Mouse (Mus musculus): ENCODE data around the gene Crot.
"Not testable (repeated sequence)": the region's sequence is repeated elsewhere in the genome, so short reads cannot be mapped to it uniquely, and the experiment has no call there.

Crot gene

GRCm38 (mm10) chr5:9006585-9006984, 9.5 kb upstream of the Crot start:
- CTCF ChIA-PET, result not testable (repeated sequence)
- POLR2A ChIA-PET, result interaction anchor here in 2 of 4 experiments (0.6 to 0.9 kb wide), 3 partner anchors 10 to 50 kb away, joined by 3 read pairs; partner anchors contain the start of gene Crot (in 1 of the 2)

GRCm38 (mm10) chr5:9000006-9000405, 2.9 kb upstream of the Crot start:
- CTCF ChIA-PET, result not testable (repeated sequence)
- POLR2A ChIA-PET, result interaction anchor here in 3 of 4 experiments (0.6 to 1.4 kb wide), 6 partner anchors 8 to 354 kb away, joined by 3 to 4 read pairs (median 4); no protein-coding TSS in a partner anchor

- ChIA-PET POLR2A (interaction anchor here in 2 of 4 experiments (1.0 to 1.4 kb wide), 3 partner anchors 10 to 101 kb away, joined by 3 to 4 read pairs (median 4); partner anchors contain the start of gene Tmem243 (in 1 of the 2)), CTCF (no interaction called here)
Measured at GRCm38 (mm10) chr5:8999108-8999507, 2.0 kb upstream of the Crot start.

- CTCF ChIA-PET, result no interaction called here
- POLR2A ChIA-PET, result interaction anchor here (0.6 to 3.4 kb wide), 26 partner anchors 9 to 596 kb away, joined by 3 to 18 read pairs (median 4); partner anchors contain the start of genes Tmem243 (in 2 of the 4) and 9330182L06Rik (in 1 of the 4)
Measured at GRCm38 (mm10) chr5:8997513-8997895, 380 bp upstream of the Crot start.

GRCm38 (mm10) chr5:8995966-8996685, 998 bp downstream of the Crot start:
- ChIA-PET POLR2A (interaction anchor here (0.6 to 3.4 kb wide), 28 partner anchors 8 to 629 kb away, joined by 3 to 18 read pairs (median 4); partner anchors contain the start of genes Tmem243 (in 2 of the 4) and 9330182L06Rik (in 1 of the 4)), CTCF (interaction anchor here in 2 of 4 experiments (0.7 to 0.8 kb wide), 3 partner anchors 14 to 852 kb away, joined by 4 to 9 read pairs (median 5); no protein-coding TSS in a partner anchor)

GRCm38 (mm10) chr5:8991626-8992025, 5.5 kb downstream of the Crot start:
- ChIA-PET POLR2A (interaction anchor here (0.6 to 1.4 kb wide), 13 partner anchors 9 to 324 kb away, joined by 3 to 7 read pairs (median 4); partner anchors contain the start of genes Tmem243 (in 3 of the 4) and Dmtf1 (in 1 of the 4)), CTCF (interaction anchor here in 2 of 4 experiments (0.6 to 0.7 kb wide), 5 partner anchors 9 to 1654 kb away, joined by 3 to 6 read pairs (median 5); no protein-coding TSS in a partner anchor)

GRCm38 (mm10) chr5:8990526-8990925, 6.6 kb downstream of the Crot start:
- POLR2A ChIA-PET, result interaction anchor here in 2 of 4 experiments (0.7 to 1.4 kb wide), 4 partner anchors 8 to 110 kb away, joined by 3 to 4 read pairs (median 4); partner anchors contain the start of gene Tmem243 (in 1 of the 2)
- CTCF ChIA-PET, result interaction anchor here in 2 of 4 experiments (0.6 to 0.7 kb wide), 2 partner anchors 40 to 237 kb away, joined by 3 read pairs; no protein-coding TSS in a partner anchor

- POLR2A ChIA-PET, result interaction anchor here in 2 of 4 experiments (0.6 to 1.3 kb wide), 4 partner anchors 9 to 556 kb away, joined by 3 to 4 read pairs (median 3); no protein-coding TSS in a partner anchor
- CTCF ChIA-PET, result no interaction called here
Measured at GRCm38 (mm10) chr5:8987925-8988324, 9.2 kb downstream of the Crot start.

- ChIA-PET POLR2A (interaction anchor here in 1 of 4 experiments (0.5 to 1.5 kb wide), 3 partner anchors 11 to 271 kb away, joined by 3 to 13 read pairs (median 4); partner anchors contain the start of gene Crot), CTCF (no interaction called here)
Measured at GRCm38 (mm10) chr5:8985470-8985869, 11.7 kb downstream of the Crot start.

GRCm38 (mm10) chr5:8974721-8975120, 22.4 kb downstream of the Crot start:
- ChIA-PET CTCF (no interaction called here), POLR2A (no interaction called here)

- POLR2A ChIA-PET, result no interaction called here
Measured at GRCm38 (mm10) chr5:8972355-8972754, 24.8 kb downstream of the Crot start.

GRCm38 (mm10) chr5:8970694-8971093, 26.4 kb downstream of the Crot start:
- ChIA-PET CTCF (no interaction called here), POLR2A (no interaction called here)

More at GRCm38 (mm10) chr5:8972355-8972754, 24.8 kb downstream of the Crot start:
- CTCF ChIA-PET, result interaction anchor here in 2 of 4 experiments (0.6 kb wide), 3 partner anchors 10 to 920 kb away, joined by 3 read pairs; no protein-coding TSS in a partner anchor

- CTCF ChIA-PET, result no interaction called here
- POLR2A ChIA-PET, result interaction anchor here in 2 of 4 experiments (0.8 to 1.5 kb wide), 3 partner anchors 14 to 148 kb away, joined by 3 to 4 read pairs (median 3); no protein-coding TSS in a partner anchor
Measured at GRCm38 (mm10) chr5:8964487-8964886, 32.6 kb downstream of the Crot start.

- ChIA-PET CTCF (no interaction called here), POLR2A (interaction anchor here in 2 of 4 experiments (0.9 to 1.6 kb wide), 4 partner anchors 11 to 36 kb away, joined by 3 to 7 read pairs (median 4); partner anchors contain the start of gene Crot (in 1 of the 2))
Measured at GRCm38 (mm10) chr5:8960534-8960933, 36.6 kb downstream of the Crot start.

- ChIA-PET POLR2A (interaction anchor here in 1 of 4 experiments (0.6 to 0.7 kb wide), 2 partner anchors 10 to 359 kb away, joined by 3 to 5 read pairs; no protein-coding TSS in a partner anchor), CTCF (no interaction called here)
Measured at GRCm38 (mm10) chr5:8955544-8955943, 41.6 kb downstream of the Crot start.

GRCm38 (mm10) chr5:8953660-8954059, 43.5 kb downstream of the Crot start:
- ChIA-PET CTCF (no interaction called here), POLR2A (interaction anchor here in 1 of 4 experiments (1.2 kb wide), 1 partner anchor 81 kb away, joined by 3 read pairs; no protein-coding TSS in a partner anchor)

GRCm38 (mm10) chr5:8947423-8948110, 49.6 kb downstream of the Crot start:
- ChIA-PET CTCF (interaction anchor here in 1 of 4 experiments (0.6 kb wide), 1 partner anchor 34 kb away, joined by 3 read pairs; no protein-coding TSS in a partner anchor), POLR2A (no interaction called here)

- ChIA-PET CTCF (interaction anchor here in 1 of 4 experiments (0.6 kb wide), 1 partner anchor 321 kb away, joined by 3 read pairs; no protein-coding TSS in a partner anchor), POLR2A (interaction anchor here in 1 of 4 experiments (0.9 kb wide), 1 partner anchor 191 kb away, joined by 3 read pairs; no protein-coding TSS in a partner anchor)
Measured at GRCm38 (mm10) chr5:8943836-8944235, 53.3 kb downstream of the Crot start.

Measured in embryonic stem cell, embryonic (primary cell).